Mouse (Mus musculus) heart, adult 2 months (tissue): ENCODE data around the gene Sesn3. TPM values are rescaled to one million over a fixed set of nuclear protein-coding genes. Genes with fewer than 3 reads are reported as not detected.
A peak's percentile ranks its signal among the peaks of the same experiment; 100 is the strongest.

Source experiments
- DNase-seq, 2 experiments: peaks; one replicate each; pipeline ENCODE4 v3.0.0; 2021
- H3K27ac ChIP-seq: fragments of 200-600 bp; 2 replicates; pipeline ENCODE4 v1.8.1; 2022
- H3K27me3 ChIP-seq: fragments of 200-500 bp; 2 replicates; pipeline ENCODE4 v1.6.1; 2012; ENCODE audit warnings: mild to moderate bottlenecking, low read length, inconsistent platforms, mixed read lengths; ENCODE audit not compliant: control insufficient read depth, insufficient read depth
- H3K36me3 ChIP-seq: fragments of 200-500 bp; 2 replicates; pipeline ENCODE4 v1.6.1; 2012; ENCODE audit warnings: low read length, inconsistent platforms; ENCODE audit not compliant: control insufficient read depth, insufficient read depth
- H3K4me1 ChIP-seq: fragments of 200-500 bp; 2 replicates; pipeline ENCODE4 v1.6.1; 2011; ENCODE audit warnings: low read length; ENCODE audit not compliant: control insufficient read depth, insufficient read depth
- H3K4me3 ChIP-seq: fragments of 200-600 bp; 2 replicates; pipeline ENCODE4 v1.8.1; 2022
- H3K79me2 ChIP-seq: fragments of 200-500 bp; replicated peaks from 2 replicates; pipeline ENCODE4 v1.6.1; 2012; ENCODE audit warnings: mild to moderate bottlenecking, inconsistent platforms, low read length, moderate library complexity, mixed read lengths; ENCODE audit not compliant: control insufficient read depth, insufficient read depth
- H3K9ac ChIP-seq: fragments of 200-500 bp; 2 replicates; pipeline ENCODE4 v1.6.1; 2012; ENCODE audit warnings: low read depth, mild to moderate bottlenecking, control low read depth, inconsistent platforms, low read length, mixed read lengths
- CTCF ChIP-seq: fragments of 200-600 bp; IDR thresholded peaks from 2 replicates; pipeline ENCODE4 v1.8.1; 2022; ENCODE audit warnings: antibody characterized with exemption, mild to moderate bottlenecking, moderate library complexity
- EP300 ChIP-seq: fragments of 200-500 bp; IDR thresholded peaks from 2 replicates; pipeline ENCODE4 v1.6.1; 2011; ENCODE audit warnings: low read depth, low read length, control low read depth; ENCODE audit not compliant: insufficient read depth
- POLR2A ChIP-seq: fragments of 200-500 bp; IDR thresholded peaks from 2 replicates; pipeline ENCODE4 v1.6.1; 2011; ENCODE audit warnings: mild to moderate bottlenecking, low read depth, low read length, control low read depth; ENCODE audit not compliant: insufficient read depth
- WGBS: fragments of 180-500 bp; shearing (Covaris S2); methylation state at CpG from one replicate; pipeline ENCODE4 v1.1.7; 2018; 5-methylcytosine and 5-hydroxymethylcytosine counted together
- intact Hi-C: fragments of 180-260 bp; cut with DNase I; formaldehyde crosslinking; loops from one replicate; pipeline ENCODE4 v1.15.1; 2025
- polyA plus RNA-seq: library from polyadenylated mRNA; depleted of rRNA; stranded (reverse); fragments of >200 nt; gene quantifications from 2 replicates; pipeline ENCODE4 v1.2.3, GENCODE M21; 2012
- total RNA-seq, 2 experiments: library from RNA; stranded (reverse); gene quantifications; 2 replicates each; pipeline ENCODE4 v1.2.3; 2021

Gene Sesn3
- total and polyA plus RNA-seq, 3 experiments, result 3.9 to 23.9 (median 21.0) TPM

GRCm38 (mm10) chr9:14349380-14349779, 74.5 kb downstream of the Sesn3 start:
- Histone ChIP-seq H3K27me3 (no peaks in the 10 kb centered on the region), H3K4me1 (no peaks in the 10 kb centered on the region), H3K4me3 (no peak overlapping the region), H3K79me2 (no peaks in the 10 kb centered on the region), H3K27ac (no peak overlapping the region), H3K9ac (no peak overlapping the region), H3K36me3 (no peaks in the 10 kb centered on the region)
- 82% methylated on average over 5 of the region's 5 CpGs for WGBS
- DNase-seq, result no peak
- intact Hi-C loops, result loop anchor here (2.0 to 5.0 kb wide), 2 partner anchors 37 to 348 kb away; no protein-coding TSS in a partner anchor
- TF ChIP-seq EP300 (no peak), CTCF (no peak), POLR2A (no peak)

GRCm38 (mm10) chr9:14350787-14351186, 75.9 kb downstream of the Sesn3 start:
- Histone ChIP-seq H3K27me3 (no peaks in the 10 kb centered on the region), H3K4me1 (no peaks in the 10 kb centered on the region), H3K4me3 (no peak overlapping the region), H3K9ac (no peak overlapping the region), H3K36me3 (no peaks in the 10 kb centered on the region), H3K79me2 (no peaks in the 10 kb centered on the region), H3K27ac (no peak overlapping the region)
- intact Hi-C loops, result no loop called here
- TF ChIP-seq CTCF (no peak), POLR2A (no peak), EP300 (no peak)
- DNase-seq, result no peak
- 66% methylated on average over 2 of the region's 2 CpGs for WGBS

GRCm38 (mm10) chr9:14352337-14352736, 77.5 kb downstream of the Sesn3 start:
- WGBS, result 81% methylated on average over 1 of the region's 1 CpGs
- Histone ChIP-seq H3K4me1 (no peaks in the 10 kb centered on the region), H3K27ac (no peak overlapping the region), H3K36me3 (no peaks in the 10 kb centered on the region), H3K4me3 (no peak overlapping the region), H3K79me2 (no peaks in the 10 kb centered on the region), H3K9ac (no peak overlapping the region), H3K27me3 (no peaks in the 10 kb centered on the region)
- intact Hi-C loops, result no loop called here
- DNase-seq, result no peak
- no peak for TF ChIP-seq EP300
- no peak for TF ChIP-seq POLR2A
- TF ChIP-seq CTCF, result no peak

DNA sequence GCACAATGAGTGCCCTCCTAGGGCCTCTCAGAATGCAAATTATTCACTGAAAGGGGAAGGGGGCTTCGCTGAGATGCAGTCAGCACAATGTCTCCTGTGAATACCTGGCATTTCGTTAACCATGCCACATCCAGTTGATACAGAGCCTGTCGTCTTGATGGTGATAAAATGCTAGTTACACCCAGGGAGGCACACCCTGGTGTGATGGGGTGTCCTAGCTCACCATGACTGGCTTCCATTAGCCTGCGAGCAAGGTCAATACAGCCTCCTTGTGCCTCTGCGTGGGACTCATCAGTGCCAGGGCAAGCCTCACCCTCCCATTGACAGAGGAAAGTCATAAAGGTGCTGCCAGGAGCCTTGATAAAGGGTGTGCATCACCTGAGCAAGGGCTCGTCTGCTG, 80.0 kb downstream of the Sesn3 start:
- 88% methylated on average over 6 of the region's 6 CpGs for WGBS
- H3K27ac ChIP-seq, result no peak overlapping the region
- no peak overlapping the region for H3K9ac ChIP-seq
- no peak overlapping the region for H3K4me3 ChIP-seq
- H3K79me2 ChIP-seq, result no peaks in the 10 kb centered on the region
- no peaks in the 10 kb centered on the region for H3K4me1 ChIP-seq
- TF ChIP-seq EP300, result no peak
- no peak for TF ChIP-seq CTCF
- no peak for TF ChIP-seq POLR2A
- no peak for DNase-seq
- H3K27me3 ChIP-seq, result no peaks in the 10 kb centered on the region
- intact Hi-C loops, result no loop called here
- no peaks in the 10 kb centered on the region for H3K36me3 ChIP-seq

- H3K79me2 ChIP-seq, result no peaks in the 10 kb centered on the region
- DNase-seq, result no peak
- no peaks in the 10 kb centered on the region for H3K27me3 ChIP-seq
- 94% methylated on average over 4 of the region's 4 CpGs for WGBS
- TF ChIP-seq EP300 (no peak), CTCF (peak; percentile 42)
- intact Hi-C loops, result no loop called here
- H3K27ac ChIP-seq, result no peak overlapping the region
- no peak overlapping the region for H3K4me3 ChIP-seq
- no peaks in the 10 kb centered on the region for H3K36me3 ChIP-seq
- no peaks in the 10 kb centered on the region for H3K4me1 ChIP-seq
- H3K9ac ChIP-seq, result no peak overlapping the region
Measured at GRCm38 (mm10) chr9:14357033-14357432, 82.2 kb downstream of the Sesn3 start.

- no peaks in the 10 kb centered on the region for H3K27me3 ChIP-seq
- no peak overlapping the region for H3K9ac ChIP-seq
- H3K4me3 ChIP-seq, result no peak overlapping the region
- WGBS, result 93% methylated on average over 8 of the region's 8 CpGs
- intact Hi-C loops, result no loop called here
- no peak for DNase-seq
- TF ChIP-seq POLR2A (no peak), CTCF (no peak), EP300 (no peak)
- H3K4me1 ChIP-seq, result peaks cover 8% of the 10 kb centered on the region
- peaks cover 4% of the 10 kb centered on the region; the same call in 1 of the 2 replicates for H3K36me3 ChIP-seq
- no peaks in the 10 kb centered on the region for H3K79me2 ChIP-seq
- no peak overlapping the region for H3K27ac ChIP-seq
Measured at GRCm38 (mm10) chr9:14362068-14362768, 87.4 kb downstream of the Sesn3 start.
